Mouse (Mus musculus) forebrain, postnatal 0 days (tissue): ENCODE measurements around the gene Olfr734. TPM values are rescaled to one million over a fixed set of nuclear protein-coding genes. Genes with fewer than 3 reads are reported as not detected.

Source experiments
- ATAC-seq: fragments of 200-750 bp; cut with Nextera tagmentation; 2 replicates; pipeline ENCODE4 v1.8.0; 2017; ENCODE audit warnings: mild to moderate bottlenecking, moderate library complexity
- DNase-seq: peaks from one replicate; pipeline ENCODE4 v3.0.0-alpha.2; 2015
- H3K27ac ChIP-seq: fragments of 300-500 bp; sonication (generic); 2 replicates; pipeline ENCODE4 v1.5.1; 2014; ENCODE audit warnings: low read depth, mild to moderate bottlenecking, antibody characterized with exemption, low read length, moderate library complexity, mixed read lengths
- H3K27me3 ChIP-seq: fragments of 300-500 bp; sonication (generic); 2 replicates; pipeline ENCODE4 v1.6.1; 2014; ENCODE audit warnings: mild to moderate bottlenecking, low read length, mixed read lengths; ENCODE audit not compliant: insufficient read depth
- H3K36me3 ChIP-seq: fragments of 300-500 bp; sonication (generic); 2 replicates; pipeline ENCODE4 v1.6.1; 2014; ENCODE audit warnings: mild to moderate bottlenecking, moderate library complexity; ENCODE audit not compliant: insufficient read depth
- H3K4me1 ChIP-seq: fragments of 300-500 bp; sonication (generic); 2 replicates; pipeline ENCODE4 v1.6.1; 2014; ENCODE audit warnings: antibody characterized with exemption; ENCODE audit not compliant: insufficient read depth
- H3K4me2 ChIP-seq: fragments of 300-500 bp; sonication (generic); 2 replicates; pipeline ENCODE4 v1.6.1; 2014; ENCODE audit warnings: low read depth, mild to moderate bottlenecking, moderate library complexity
- H3K4me3 ChIP-seq: fragments of 300-500 bp; sonication (generic); 2 replicates; pipeline ENCODE4 v1.5.1; 2014; ENCODE audit warnings: low read depth, low read length, mixed read lengths
- H3K9ac ChIP-seq: fragments of 300-500 bp; sonication (generic); 2 replicates; pipeline ENCODE4 v1.6.1; 2014; ENCODE audit warnings: mild to moderate bottlenecking
- H3K9me3 ChIP-seq: fragments of 300-500 bp; sonication (generic); 2 replicates; pipeline ENCODE4 v1.6.1; 2016; ENCODE audit warnings: low read length
- CTCF ChIP-seq: sonication (generic); IDR thresholded peaks from 2 replicates; pipeline ENCODE4 v1.5.1; 2016; ENCODE audit warnings: antibody characterized with exemption, control low read depth, low read depth
- WGBS: fragments of 180-500 bp; shearing (Covaris S2); extraction: QIAGEN DNeasy Blood & Tissue Kit; methylation state at CpG from one replicate; pipeline ENCODE4 v1.1.7; 2014; 5-methylcytosine and 5-hydroxymethylcytosine counted together
- polyA plus RNA-seq: library from polyadenylated mRNA; unstranded; fragments of >200 nt; fragmentation: Nextera tagmentation; extraction: Ambion mirVana; gene quantifications from 2 replicates; pipeline ENCODE4 v1.2.1, GENCODE M21; 2015
- total RNA-seq: library from RNA; depleted of rRNA; stranded (reverse); fragments of >200 nt; gene quantifications from 2 replicates; pipeline ENCODE4 v1.2.3, GENCODE M21; 2014; rRNA removed

Olfr734 gene
- total and polyA plus RNA-seq, 2 experiments from 2014 or later: not detected

GRCm38 (mm10) chr14:50301422-50301821, 25.1 kb downstream of the Olfr734 start, which contains the start of gene Olfr733:
Gene Olfr733 (minus strand): TSS chr14:50301522.
- Histone ChIP-seq H3K9ac (no peak within 1 kb of the TSS), H3K9me3 (no peaks in the 10 kb centered on the region), H3K36me3 (no peaks in the 10 kb centered on the region), H3K4me3 (no peak within 1 kb of the TSS), H3K4me1 (no peaks in the 10 kb centered on the region), H3K27me3 (no peaks in the 10 kb centered on the region), H3K4me2 (no peak within 1 kb of the TSS), H3K27ac (no peak within 1 kb of the TSS)
- DNase-seq (no peak), ATAC-seq (no peak)
- TF ChIP-seq CTCF: no peak

DNA sequence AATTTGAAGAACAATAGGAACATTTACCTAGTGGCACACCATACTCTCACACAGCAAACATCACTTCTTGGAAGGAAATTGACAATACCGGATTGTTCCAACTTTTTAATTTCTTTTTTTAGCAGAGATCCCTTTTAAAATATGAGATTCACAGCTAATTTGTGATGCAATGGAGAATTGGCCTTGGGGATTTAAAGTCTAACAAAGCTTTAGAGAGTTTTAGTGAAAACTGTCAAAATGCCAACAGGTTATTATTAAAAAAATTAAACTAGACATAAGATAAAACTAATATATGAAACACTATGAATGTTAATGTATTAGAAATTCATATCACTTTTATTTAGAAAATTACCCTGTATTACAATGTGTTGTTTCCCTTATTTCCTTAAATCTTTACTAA, 42.5 kb downstream of the Olfr734 start, which contains the start of gene Olfr732:
TSS of gene Olfr732 (minus strand) at position 101 of the 400 bp plus-strand sequence.
- ATAC-seq: no peak
- Histone ChIP-seq H3K4me1 (no peaks in the 10 kb centered on the region), H3K27ac (no peak within 1 kb of the TSS), H3K9me3 (no peaks in the 10 kb centered on the region), H3K4me2 (no peak within 1 kb of the TSS), H3K4me3 (no peak within 1 kb of the TSS), H3K36me3 (no peaks in the 10 kb centered on the region), H3K27me3 (no peaks in the 10 kb centered on the region), H3K9ac (no peak within 1 kb of the TSS)
- DNase-seq: no peak
- 93% methylated on average over 1 of the region's 1 CpGs for WGBS
- no peak for TF ChIP-seq CTCF

Other genes with a start within 250 kb of the Olfr734 start
- not detected in 2 replicates for gene Olfr726, start 235.8 kb downstream of the Olfr734 start, total RNA-seq
- not detected in 2 replicates for gene Olfr726, start 235.8 kb downstream of the Olfr734 start, polyA plus RNA-seq
- gene Olfr727, start 203.6 kb downstream of the Olfr734 start, total RNA-seq: 0.38 TPM in 1 of 2 replicates, not detected in the other
- gene Olfr727, start 203.6 kb downstream of the Olfr734 start, polyA plus RNA-seq: not detected in 2 replicates
- gene Olfr728, start 184.1 kb downstream of the Olfr734 start, total RNA-seq: not detected in 2 replicates
- gene Olfr728, start 184.1 kb downstream of the Olfr734 start, polyA plus RNA-seq: not detected in 2 replicates
- gene Olfr729, start 173.9 kb downstream of the Olfr734 start, total RNA-seq: not detected in 2 replicates
- gene Olfr729, start 173.9 kb downstream of the Olfr734 start, polyA plus RNA-seq: not detected in 2 replicates
- not detected in 2 replicates for gene Olfr730, start 138.6 kb downstream of the Olfr734 start, total RNA-seq
- not detected in 2 replicates for gene Olfr730, start 138.6 kb downstream of the Olfr734 start, polyA plus RNA-seq
- gene Olfr731, start 84.9 kb downstream of the Olfr734 start, total RNA-seq: not detected in 2 replicates
- gene Olfr731, start 84.9 kb downstream of the Olfr734 start, polyA plus RNA-seq: not detected in 2 replicates
- gene Olfr732, start 42.6 kb downstream of the Olfr734 start, total RNA-seq: not detected in 2 replicates
- not detected in 2 replicates for gene Olfr732, start 42.6 kb downstream of the Olfr734 start, polyA plus RNA-seq
- gene Olfr733, start 25.2 kb downstream of the Olfr734 start, total RNA-seq: not detected in 2 replicates
- gene Olfr733, start 25.2 kb downstream of the Olfr734 start, polyA plus RNA-seq: not detected in 2 replicates
- not detected in 2 replicates for gene Olfr735, start 22.1 kb upstream of the Olfr734 start, total RNA-seq
- gene Olfr735, start 22.1 kb upstream of the Olfr734 start, polyA plus RNA-seq: not detected in 2 replicates
- not detected in 2 replicates for gene Tlr11, start 31.2 kb upstream of the Olfr734 start, total RNA-seq
- gene Tlr11, start 31.2 kb upstream of the Olfr734 start, polyA plus RNA-seq: not detected in 2 replicates
- gene Olfr736, start 54.4 kb upstream of the Olfr734 start, total RNA-seq: not detected in 2 replicates
- not detected in 2 replicates for gene Olfr736, start 54.4 kb upstream of the Olfr734 start, polyA plus RNA-seq
- gene Olfr738, start 80.8 kb upstream of the Olfr734 start, total RNA-seq: not detected in 2 replicates
- gene Olfr738, start 80.8 kb upstream of the Olfr734 start, polyA plus RNA-seq: not detected in 2 replicates
- not detected in 2 replicates for gene Olfr739, start 91.9 kb upstream of the Olfr734 start, total RNA-seq
- gene Olfr739, start 91.9 kb upstream of the Olfr734 start, polyA plus RNA-seq: not detected in 2 replicates
- gene Olfr740, start 118.8 kb upstream of the Olfr734 start, total RNA-seq: not detected in 2 replicates
- gene Olfr740, start 118.8 kb upstream of the Olfr734 start, polyA plus RNA-seq: not detected in 2 replicates
- gene Olfr741, start 146.0 kb upstream of the Olfr734 start, total RNA-seq: not detected in 2 replicates
- not detected in 2 replicates for gene Olfr741, start 146.0 kb upstream of the Olfr734 start, polyA plus RNA-seq
- gene Olfr742, start 176.8 kb upstream of the Olfr734 start, total RNA-seq: not detected in 2 replicates
- not detected in 2 replicates for gene Olfr742, start 176.8 kb upstream of the Olfr734 start, polyA plus RNA-seq
- not detected in 2 replicates for gene Olfr743, start 195.1 kb upstream of the Olfr734 start, total RNA-seq
- gene Olfr743, start 195.1 kb upstream of the Olfr734 start, polyA plus RNA-seq: not detected in 2 replicates